Mouse (Mus musculus): Measurements from ENCODE around the gene Strn4. TPM values are rescaled to one million over a fixed set of nuclear protein-coding genes. Genes with fewer than 3 reads are reported as not detected.
A peak's percentile ranks its signal among the peaks of the same experiment; 100 is the strongest.

Gene Strn4
- total and polyA plus RNA-seq, 3 experiments = 46.0 to 74.5 (median 63.5) TPM

- Histone ChIP-seq H3K4me3 (replicated peaks in 1 of 3; ENCODE audit: low read depth in 2 of 3, low read length in 2 of 3, poor library complexity in 1 of 3) (no peak overlapping the region), H3K27ac (ENCODE audit: insufficient read depth, low read depth) (no peak overlapping the region), H3K36me3 (replicated peaks in 1 of 2; ENCODE audit: control insufficient read depth in 1 of 2, insufficient read depth in 1 of 2, low read length in 1 of 2) (peaks cover 59 to 85% of the 10 kb centered on the region in 2 experiments), H3K4me1 (ENCODE audit: control insufficient read depth in 1 of 2, insufficient read depth in 2 of 2) (peaks cover 0 to 8% of the 10 kb centered on the region in 2 experiments; a peak in 1 of 4 replicates), H3K27me3 (replicated peaks) (no peaks in the 10 kb centered on the region), H3K9me3 (replicated peaks; ENCODE audit: low read length) (no peaks in the 10 kb centered on the region), H3K79me2 (replicated peaks; ENCODE audit: control insufficient read depth, extremely low read depth, insufficient read depth, poor library complexity, severe bottlenecking) (no peaks in the 10 kb centered on the region), H3K9ac (ENCODE audit: insufficient read depth, low read depth) (no peak overlapping the region), H3K4me2 (ENCODE audit: insufficient read depth, low read depth, poor library complexity, severe bottlenecking) (no peak overlapping the region)
- DNase-seq (ENCODE audit: extremely low read depth) = peak; percentile 48
- TF ChIP-seq MYC (IDR thresholded peaks at IDR 0.05; ENCODE audit: low read depth, low read length) (no peak), CHD2 (IDR thresholded peaks at IDR 0.05; ENCODE audit: low read length) (peak; percentile 57; the same call in 1 of the 2 replicates), MAZ (IDR thresholded peaks at IDR 0.05; ENCODE audit: low read depth, low read length) (no peak), UBTF (IDR thresholded peaks at IDR 0.05; ENCODE audit: low read depth, low read length) (no peak), IRF4 (IDR thresholded peaks at IDR 0.05; ENCODE audit: low read depth, low read length) (no peak), CTCF (conservative IDR thresholded peaks at IDR 0.05 in 1 of 2, IDR thresholded peaks at IDR 0.05 in 1 of 2; ENCODE audit: low read depth in 2 of 2, low read length in 2 of 2) (no peak), MEF2A (IDR thresholded peaks at IDR 0.05; ENCODE audit: borderline replicate concordance, low read depth, low read length) (no peak), JUND (conservative IDR thresholded peaks at IDR 0.05; ENCODE audit: low read depth, low read length) (no peak), ELF1 (IDR thresholded peaks at IDR 0.05; ENCODE audit: low read depth, low read length) (no peak)
- in situ Hi-C loops (cut with MboI; ENCODE audit: low pct_ligation_motif_present, low pct_unique_long_range_greater_than_20kb, low sequenced_read_pairs) = no loop called here
- dilution Hi-C loops (cut with MboI; ENCODE audit: extremely low pct_ligation_motif_present, extremely low pct_unique_long_range_greater_than_20kb, low sequenced_read_pairs) = no loop called here
These were observed 53.8 kb downstream of the Strn4 start for GRCm38 (mm10) chr7:16869497-16869896.

- no peak overlapping the region for H3K27ac ChIP-seq (ENCODE audit: insufficient read depth, low read depth)
- H3K36me3 ChIP-seq (replicated peaks in 1 of 2; ENCODE audit: control insufficient read depth in 1 of 2, insufficient read depth in 1 of 2, low read length in 1 of 2) = peaks cover 42 to 64% of the 10 kb centered on the region in 2 experiments
- no peaks in the 10 kb centered on the region for H3K27me3 ChIP-seq (replicated peaks)
- dilution Hi-C loops (cut with MboI; ENCODE audit: extremely low pct_ligation_motif_present, extremely low pct_unique_long_range_greater_than_20kb, low sequenced_read_pairs) = no loop called here
- in situ Hi-C loops (cut with MboI; ENCODE audit: low pct_ligation_motif_present, low pct_unique_long_range_greater_than_20kb, low sequenced_read_pairs) = loop anchor here (5.0 kb wide), 1 partner anchor 36 kb away; the partner anchor contains the start of gene Ptgir
- no peak overlapping the region for H3K9ac ChIP-seq (ENCODE audit: insufficient read depth, low read depth)
- H3K9me3 ChIP-seq (replicated peaks; ENCODE audit: low read length) = no peaks in the 10 kb centered on the region
- no peak overlapping the region for H3K4me3 ChIP-seq (replicated peaks in 1 of 3; ENCODE audit: low read depth in 2 of 3, low read length in 2 of 3, poor library complexity in 1 of 3)
- no peak for DNase-seq (ENCODE audit: extremely low read depth)
- H3K4me1 ChIP-seq (ENCODE audit: control insufficient read depth in 1 of 2, insufficient read depth in 2 of 2) = peaks cover 2 to 11% of the 10 kb centered on the region in 2 experiments
- TF ChIP-seq CHD1 (IDR thresholded peaks at IDR 0.05; ENCODE audit: low read depth, low read length) = no peak
- TF ChIP-seq GABPA (IDR thresholded peaks at IDR 0.05; ENCODE audit: insufficient replicate concordance, low read depth, low read length) = no peak
- no peak for TF ChIP-seq POLR2AphosphoS2 (IDR thresholded peaks at IDR 0.05; ENCODE audit: low read depth, low read length)
- no peak for TF ChIP-seq BHLHE40 (IDR thresholded peaks at IDR 0.05; ENCODE audit: low read depth, low read length)
- no peaks in the 10 kb centered on the region for H3K79me2 ChIP-seq (replicated peaks; ENCODE audit: control insufficient read depth, extremely low read depth, insufficient read depth, poor library complexity, severe bottlenecking)
- H3K4me2 ChIP-seq (ENCODE audit: insufficient read depth, low read depth, poor library complexity, severe bottlenecking) = no peak overlapping the region
These were observed 55.9 kb downstream of the Strn4 start for GRCm38 (mm10) chr7:16871600-16871999.

- peaks cover 6 to 19% of the 10 kb centered on the region in 2 experiments for H3K4me1 ChIP-seq (ENCODE audit: control insufficient read depth in 1 of 2, insufficient read depth in 2 of 2)
- H3K79me2 ChIP-seq (replicated peaks; ENCODE audit: control insufficient read depth, extremely low read depth, insufficient read depth, poor library complexity, severe bottlenecking) = no peaks in the 10 kb centered on the region
- TF ChIP-seq ZC3H11A (IDR thresholded peaks at IDR 0.05; ENCODE audit: low read depth, low read length) = no peak
- TF ChIP-seq ZMIZ1 (IDR thresholded peaks at IDR 0.05; ENCODE audit: low read depth, low read length) = no peak
- peaks cover 33 to 55% of the 10 kb centered on the region in 2 experiments for H3K36me3 ChIP-seq (replicated peaks in 1 of 2; ENCODE audit: control insufficient read depth in 1 of 2, insufficient read depth in 1 of 2, low read length in 1 of 2)
- no peak overlapping the region for H3K4me3 ChIP-seq (replicated peaks in 1 of 3; ENCODE audit: low read depth in 2 of 3, low read length in 2 of 3, poor library complexity in 1 of 3)
- in situ Hi-C loops (cut with MboI; ENCODE audit: low pct_ligation_motif_present, low pct_unique_long_range_greater_than_20kb, low sequenced_read_pairs) (loop anchor here (5.0 kb wide), 1 partner anchor 35 kb away; the partner anchor contains the start of gene Ptgir), dilution Hi-C loops (cut with MboI; ENCODE audit: extremely low pct_ligation_motif_present, extremely low pct_unique_long_range_greater_than_20kb, low sequenced_read_pairs) (no loop called here)
- DNase-seq (ENCODE audit: extremely low read depth) = no peak
- no peak overlapping the region for H3K4me2 ChIP-seq (ENCODE audit: insufficient read depth, low read depth, poor library complexity, severe bottlenecking)
- H3K9me3 ChIP-seq (replicated peaks; ENCODE audit: low read length) = no peaks in the 10 kb centered on the region
- no peak overlapping the region for H3K27ac ChIP-seq (ENCODE audit: insufficient read depth, low read depth)
- H3K27me3 ChIP-seq (replicated peaks) = no peaks in the 10 kb centered on the region
- H3K9ac ChIP-seq (ENCODE audit: insufficient read depth, low read depth) = no peak overlapping the region
These were observed 56.8 kb downstream of the Strn4 start for GRCm38 (mm10) chr7:16872478-16872877.

Data from CH12.LX (cell line).